Mouse (Mus musculus): ENCODE results near the gene Zfp968.
"Not testable (repeated sequence)": the region's sequence is repeated elsewhere in the genome, so short reads cannot be mapped to it uniquely, and the experiment has no call there.

Gene Zfp968

GRCm38 (mm10) chr2:175372136-175372535, at the start of gene Zfp968:
Zfp968 (plus strand) TSS chr2:175372436.
- DNase-seq (ENCODE audit: low spot score), result not testable (repeated sequence)

GRCm38 (mm10) chr2:175338097-175338496, 34.1 kb upstream of the Zfp968 start, which contains the start of gene Gm4631:
Gm4631 (minus strand) TSS chr2:175338197.
- not testable (repeated sequence) for DNase-seq (ENCODE audit: low spot score)
